Mouse (Mus musculus): ENCODE measurements at regions not wholly inside any gene's neighbourhood (a gene's known extent, or its start where the extent isn't known, plus 50 kb on each side); places are given as distances from the start of the nearest gene placed in this dataset.

- Histone ChIP-seq H3K27me3 (ENCODE audit: control insufficient read depth, insufficient read depth, insufficient read length) (no peaks in the 10 kb centered on the region), H3K4me2 (ENCODE audit: low read depth) (no peak overlapping the region), H3K36me3 (ENCODE audit: control insufficient read depth, insufficient read depth) (no peaks in the 10 kb centered on the region), H3K4me3 (no peak overlapping the region), H3ac (ENCODE audit: control insufficient read depth, insufficient read length) (no peak overlapping the region), H3K79me2 (ENCODE audit: control insufficient read depth, insufficient read depth) (no peaks in the 10 kb centered on the region)
- no peak for TF ChIP-seq POLR2AphosphoS2 (IDR thresholded peaks at IDR 0.05; ENCODE audit: insufficient read length, low read depth)
- TF ChIP-seq MYOG (IDR thresholded peaks at IDR 0.05; ENCODE audit: control insufficient read depth in 1 of 3, insufficient read depth in 1 of 3, insufficient read length in 2 of 3, low read depth in 2 of 3): no peak
- no peak for TF ChIP-seq POLR2A (IDR thresholded peaks at IDR 0.05; ENCODE audit: insufficient read length, low read depth)
- no peak for TF ChIP-seq REST (IDR thresholded peaks at IDR 0.05; ENCODE audit: insufficient read depth, insufficient read length)
- no peak for TF ChIP-seq MAX (IDR thresholded peaks at IDR 0.05; ENCODE audit: low read depth)
- no peak for TF ChIP-seq MYOD1 (IDR thresholded peaks at IDR 0.05; ENCODE audit: control insufficient read depth in 1 of 3, insufficient read length in 2 of 3, low read depth in 2 of 3)
- no peak for TF ChIP-seq E2F4 (IDR thresholded peaks at IDR 0.05; ENCODE audit: insufficient read depth)
- TF ChIP-seq CEBPB (IDR thresholded peaks at IDR 0.05; ENCODE audit: insufficient read depth, poor library complexity, severe bottlenecking): no peak
- TF ChIP-seq USF1 (IDR thresholded peaks at IDR 0.05; ENCODE audit: low read depth): no peak
- no peak for TF ChIP-seq TCF12 (IDR thresholded peaks at IDR 0.05; ENCODE audit: insufficient read depth, poor library complexity, severe bottlenecking)
These were observed 161.8 kb downstream of the Kctd12 start for GRCm38 (mm10) chr14:102820663-102821062.

GRCm38 (mm10) chr14:102811678-102812081 lies 170.8 kb downstream of the Kctd12 start:
- TF ChIP-seq MAX (IDR thresholded peaks at IDR 0.05; ENCODE audit: low read depth): no peak
- no peak for TF ChIP-seq POLR2A (IDR thresholded peaks at IDR 0.05; ENCODE audit: insufficient read length, low read depth)
- no peak for TF ChIP-seq MYOG (IDR thresholded peaks at IDR 0.05; ENCODE audit: control insufficient read depth in 1 of 3, insufficient read depth in 1 of 3, insufficient read length in 2 of 3, low read depth in 2 of 3)
- TF ChIP-seq MYOD1 (IDR thresholded peaks at IDR 0.05; ENCODE audit: control insufficient read depth in 1 of 3, insufficient read length in 2 of 3, low read depth in 2 of 3): no peak
- no peak for TF ChIP-seq E2F4 (IDR thresholded peaks at IDR 0.05; ENCODE audit: insufficient read depth)
- no peak for TF ChIP-seq TCF3 (IDR thresholded peaks at IDR 0.05; ENCODE audit: insufficient read length, low read depth)
- no peak for TF ChIP-seq USF1 (IDR thresholded peaks at IDR 0.05; ENCODE audit: low read depth)
- TF ChIP-seq SRF (IDR thresholded peaks at IDR 0.05; ENCODE audit: control insufficient read depth, insufficient read length, low read depth): no peak
- TF ChIP-seq TCF12 (IDR thresholded peaks at IDR 0.05; ENCODE audit: insufficient read depth, poor library complexity, severe bottlenecking): no peak
- TF ChIP-seq REST (IDR thresholded peaks at IDR 0.05; ENCODE audit: insufficient read depth, insufficient read length): no peak
- no peak for TF ChIP-seq POLR2AphosphoS2 (IDR thresholded peaks at IDR 0.05; ENCODE audit: insufficient read length, low read depth)
- no peak for TF ChIP-seq CEBPB (IDR thresholded peaks at IDR 0.05; ENCODE audit: insufficient read depth, poor library complexity, severe bottlenecking)
- H3ac ChIP-seq (ENCODE audit: control insufficient read depth, insufficient read length): no peak overlapping the region
- H3K79me2 ChIP-seq (ENCODE audit: control insufficient read depth, insufficient read depth): no peaks in the 10 kb centered on the region
- no peak overlapping the region for H3K4me2 ChIP-seq (ENCODE audit: low read depth)
- no peaks in the 10 kb centered on the region for H3K27me3 ChIP-seq (ENCODE audit: control insufficient read depth, insufficient read depth, insufficient read length)
- H3K36me3 ChIP-seq (ENCODE audit: control insufficient read depth, insufficient read depth): no peaks in the 10 kb centered on the region
- H3K4me3 ChIP-seq: no peak overlapping the region

GRCm38 (mm10) chr14:102811022-102811421 lies 171.4 kb downstream of the Kctd12 start:
- no peaks in the 10 kb centered on the region for H3K27me3 ChIP-seq (ENCODE audit: control insufficient read depth, insufficient read depth, insufficient read length)
- H3K4me3 ChIP-seq: no peak overlapping the region
- no peak for TF ChIP-seq MYOD1 (IDR thresholded peaks at IDR 0.05; ENCODE audit: control insufficient read depth in 1 of 3, insufficient read length in 2 of 3, low read depth in 2 of 3)
- TF ChIP-seq POLR2A (IDR thresholded peaks at IDR 0.05; ENCODE audit: insufficient read length, low read depth): no peak
- no peak for TF ChIP-seq SRF (IDR thresholded peaks at IDR 0.05; ENCODE audit: control insufficient read depth, insufficient read length, low read depth)
- TF ChIP-seq USF1 (IDR thresholded peaks at IDR 0.05; ENCODE audit: low read depth): no peak
- TF ChIP-seq REST (IDR thresholded peaks at IDR 0.05; ENCODE audit: insufficient read depth, insufficient read length): no peak
- no peak for TF ChIP-seq E2F4 (IDR thresholded peaks at IDR 0.05; ENCODE audit: insufficient read depth)
- no peak for TF ChIP-seq MAX (IDR thresholded peaks at IDR 0.05; ENCODE audit: low read depth)
- H3ac ChIP-seq (ENCODE audit: control insufficient read depth, insufficient read length): no peak overlapping the region
- H3K4me2 ChIP-seq (ENCODE audit: low read depth): no peak overlapping the region
- no peaks in the 10 kb centered on the region for H3K79me2 ChIP-seq (ENCODE audit: control insufficient read depth, insufficient read depth)
- H3K36me3 ChIP-seq (ENCODE audit: control insufficient read depth, insufficient read depth): no peaks in the 10 kb centered on the region

GRCm38 (mm10) chr14:102810121-102810921 lies 172.1 kb downstream of the Kctd12 start:
- no peak overlapping the region for H3K4me2 ChIP-seq (ENCODE audit: low read depth)
- H3K27me3 ChIP-seq (ENCODE audit: control insufficient read depth, insufficient read depth, insufficient read length): no peaks in the 10 kb centered on the region
- H3K4me3 ChIP-seq: no peak overlapping the region
- TF ChIP-seq SRF (IDR thresholded peaks at IDR 0.05; ENCODE audit: control insufficient read depth, insufficient read length, low read depth) (no peak), USF1 (IDR thresholded peaks at IDR 0.05; ENCODE audit: low read depth) (no peak), CEBPB (IDR thresholded peaks at IDR 0.05; ENCODE audit: insufficient read depth, poor library complexity, severe bottlenecking) (no peak), MYOG (IDR thresholded peaks at IDR 0.05; ENCODE audit: control insufficient read depth in 1 of 3, insufficient read depth in 1 of 3, insufficient read length in 2 of 3, low read depth in 2 of 3) (no peak), TCF3 (IDR thresholded peaks at IDR 0.05; ENCODE audit: insufficient read length, low read depth) (no peak), TCF12 (IDR thresholded peaks at IDR 0.05; ENCODE audit: insufficient read depth, poor library complexity, severe bottlenecking) (no peak), POLR2AphosphoS2 (IDR thresholded peaks at IDR 0.05; ENCODE audit: insufficient read length, low read depth) (no peak), REST (IDR thresholded peaks at IDR 0.05; ENCODE audit: insufficient read depth, insufficient read length) (no peak), POLR2A (IDR thresholded peaks at IDR 0.05; ENCODE audit: insufficient read length, low read depth) (no peak), MYOD1 (IDR thresholded peaks at IDR 0.05; ENCODE audit: control insufficient read depth in 1 of 3, insufficient read length in 2 of 3, low read depth in 2 of 3) (no peak)
- no peaks in the 10 kb centered on the region for H3K36me3 ChIP-seq (ENCODE audit: control insufficient read depth, insufficient read depth)
- no peaks in the 10 kb centered on the region for H3K79me2 ChIP-seq (ENCODE audit: control insufficient read depth, insufficient read depth)
- no peak overlapping the region for H3ac ChIP-seq (ENCODE audit: control insufficient read depth, insufficient read length)

Data from myocyte (in vitro differentiated cells).